Mouse (Mus musculus) liver, embryonic 11.5 days (tissue): ENCODE results near the gene Klrg1. TPM values are rescaled to one million over a fixed set of nuclear protein-coding genes. Genes with fewer than 3 reads are reported as not detected.

ENCODE experiments used
- ATAC-seq: fragments of 200-750 bp; cut with Nextera tagmentation; replicated peaks from 2 replicates; pipeline ENCODE4 v1.8.0; 2017; ENCODE audit warnings: moderate number of reproducible peaks, mild to moderate bottlenecking, moderate TSS enrichment, moderate library complexity; ENCODE audit not compliant: low FRiP score
- DNase-seq: peaks from one replicate; pipeline ENCODE4 v3.0.0-alpha.2; 2017; ENCODE audit warnings: low spot score
- H3K27ac ChIP-seq: fragments of 300-500 bp; sonication (generic); 2 replicates; pipeline ENCODE4 v1.5.1; 2014; ENCODE audit warnings: mild to moderate bottlenecking, low read depth, low read length, control low read depth
- H3K27me3 ChIP-seq: fragments of 300-500 bp; sonication (generic); replicated peaks from 2 replicates; pipeline ENCODE4 v1.6.1; 2014; ENCODE audit warnings: low read length, mixed read lengths; ENCODE audit not compliant: control insufficient read depth, insufficient read depth
- H3K36me3 ChIP-seq: fragments of 300-500 bp; sonication (generic); 2 replicates; pipeline ENCODE4 v1.6.1; 2014; ENCODE audit warnings: mild to moderate bottlenecking, low read length, moderate library complexity, mixed read lengths; ENCODE audit not compliant: control insufficient read depth, insufficient read depth
- H3K4me1 ChIP-seq: fragments of 300-500 bp; sonication (generic); replicated peaks from 2 replicates; pipeline ENCODE4 v1.6.1; 2014; ENCODE audit warnings: low read length, mixed read lengths; ENCODE audit not compliant: control insufficient read depth, insufficient read depth
- H3K4me2 ChIP-seq: fragments of 300-500 bp; sonication (generic); 2 replicates; pipeline ENCODE4 v1.6.1; 2014; ENCODE audit warnings: mild to moderate bottlenecking, control low read depth, moderate library complexity
- H3K4me3 ChIP-seq: fragments of 300-500 bp; sonication (generic); 2 replicates; pipeline ENCODE4 v1.5.1; 2014; ENCODE audit warnings: low read depth, low read length, control low read depth
- H3K9ac ChIP-seq: fragments of 300-500 bp; sonication (generic); 2 replicates; pipeline ENCODE4 v1.6.1; 2014; ENCODE audit warnings: low read depth, low read length, control low read depth
- H3K9me3 ChIP-seq: fragments of 300-500 bp; sonication (generic); 2 replicates; pipeline ENCODE4 v1.6.1; 2016; ENCODE audit warnings: low read length, inconsistent platforms, mixed read lengths; ENCODE audit not compliant: control insufficient read depth
- WGBS: fragments of 180-500 bp; shearing (Covaris S2); extraction: QIAGEN DNeasy Blood & Tissue Kit; methylation state at CpG from one replicate; pipeline ENCODE4 v1.1.7; 2014; 5-methylcytosine and 5-hydroxymethylcytosine counted together
- polyA plus RNA-seq: library from polyadenylated mRNA; unstranded; fragments of >200 nt; fragmentation: Nextera tagmentation; extraction: Ambion mirVana; gene quantifications from 2 replicates; pipeline ENCODE4 v1.2.1, GENCODE M21; 2014

Klrg1 gene
- polyA plus RNA-seq, 1 experiment from 2014 or later: not detected

DNA sequence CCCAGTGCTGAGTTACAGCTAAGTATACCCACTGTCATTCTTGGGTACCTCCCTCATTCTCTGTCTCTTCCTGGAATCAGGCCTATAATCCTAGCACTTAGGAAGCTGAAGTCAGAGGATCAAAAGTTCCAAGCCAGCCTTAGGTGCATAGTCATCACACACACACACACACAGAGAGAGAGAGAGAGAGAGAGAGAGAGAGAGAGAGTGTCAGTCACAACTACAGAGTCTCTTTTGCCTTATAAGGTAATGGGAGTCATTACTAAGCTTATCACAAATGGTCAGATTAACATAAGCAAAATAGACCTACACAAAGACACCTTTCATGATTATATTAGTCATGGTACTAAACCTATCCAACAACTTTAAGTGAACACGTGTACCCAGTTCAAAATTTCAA, 6.6 kb upstream of the Klrg1 start:
- Histone ChIP-seq H3K4me1 (no peaks in the 10 kb centered on the region), H3K36me3 (no peaks in the 10 kb centered on the region), H3K4me2 (no peak overlapping the region), H3K9ac (no peak overlapping the region), H3K27ac (no peak overlapping the region), H3K4me3 (no peak overlapping the region), H3K9me3 (no peaks in the 10 kb centered on the region), H3K27me3 (no peaks in the 10 kb centered on the region)
- DNase-seq (no peak), ATAC-seq (no peak)
- 71% methylated on average over 1 of the region's 1 CpGs for WGBS

DNA sequence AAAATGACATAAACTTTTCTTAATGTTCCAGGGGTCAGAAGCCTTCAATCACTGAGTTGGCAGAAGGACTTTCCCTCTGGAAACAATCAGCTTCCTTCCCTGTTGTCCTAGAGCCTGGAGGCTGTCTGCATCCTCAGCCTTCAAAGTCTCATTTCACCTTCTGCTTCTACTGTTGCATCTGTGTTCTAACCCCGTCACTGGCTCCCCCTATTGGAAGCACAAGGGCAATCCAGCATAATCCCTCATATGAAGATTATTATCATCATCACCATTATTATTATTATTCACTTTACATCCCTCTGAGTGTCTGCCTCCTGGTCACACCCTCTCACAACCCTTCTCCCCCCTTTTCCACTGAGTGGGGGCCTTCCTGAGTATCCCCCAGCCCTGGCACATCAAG, 5.6 kb upstream of the Klrg1 start:
- WGBS: 72% methylated on average over 1 of the region's 1 CpGs
- no peaks in the 10 kb centered on the region for H3K4me1 ChIP-seq
- no peaks in the 10 kb centered on the region for H3K9me3 ChIP-seq
- H3K27me3 ChIP-seq: no peaks in the 10 kb centered on the region
- no peak overlapping the region for H3K9ac ChIP-seq
- ATAC-seq: no peak
- no peak for DNase-seq
- no peak overlapping the region for H3K27ac ChIP-seq
- H3K36me3 ChIP-seq: no peaks in the 10 kb centered on the region
- no peak overlapping the region for H3K4me2 ChIP-seq
- no peak overlapping the region for H3K4me3 ChIP-seq

DNA sequence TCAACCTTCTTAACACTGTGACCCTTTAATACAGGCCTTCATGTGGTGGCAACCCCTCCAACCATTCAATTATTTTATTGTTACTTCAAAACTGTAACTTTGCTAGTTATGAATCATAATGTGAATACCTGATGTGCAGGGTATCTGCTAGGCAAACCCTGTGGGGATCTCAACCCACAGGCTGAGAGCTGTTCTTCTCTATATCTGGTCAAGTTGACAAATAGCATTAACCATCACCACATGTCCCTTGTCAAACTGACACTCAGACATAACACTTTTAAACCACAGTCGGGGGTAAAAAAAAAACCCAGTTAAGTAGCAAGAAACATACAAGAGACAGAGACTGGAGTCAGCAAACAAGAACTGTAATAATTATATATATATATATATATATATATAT, 2.1 kb upstream of the Klrg1 start:
- Histone ChIP-seq H3K27ac (no peak overlapping the region), H3K4me3 (no peak overlapping the region), H3K4me2 (no peak overlapping the region), H3K27me3 (no peaks in the 10 kb centered on the region), H3K9me3 (no peaks in the 10 kb centered on the region), H3K9ac (no peak overlapping the region), H3K4me1 (no peaks in the 10 kb centered on the region), H3K36me3 (no peaks in the 10 kb centered on the region)
- no peak for ATAC-seq
- no peak for DNase-seq
- WGBS: 47% methylated on average over 1 of the region's 1 CpGs

DNA sequence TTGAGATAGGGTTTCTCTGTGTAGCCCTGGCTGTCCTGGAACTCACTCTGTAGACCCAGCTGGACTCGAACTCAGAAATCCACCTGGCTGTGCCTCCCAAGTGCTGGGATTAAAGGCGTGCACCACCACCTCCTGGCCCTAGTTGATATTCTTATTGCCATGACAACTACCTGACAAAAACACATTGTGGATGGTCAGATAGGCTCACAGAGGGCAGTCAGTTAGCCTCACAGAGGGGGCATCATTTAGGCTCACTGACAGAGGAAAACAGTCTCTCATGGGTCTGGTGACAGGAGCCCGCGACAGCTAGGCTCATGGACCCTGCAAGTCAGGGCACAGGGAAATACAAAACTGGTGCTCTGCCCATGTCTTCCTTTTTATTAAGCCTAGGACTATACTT, 1.6 kb upstream of the Klrg1 start:
- H3K9ac ChIP-seq: no peak overlapping the region
- WGBS: 64% methylated on average over 4 of the region's 4 CpGs
- no peak overlapping the region for H3K4me2 ChIP-seq

DNA sequence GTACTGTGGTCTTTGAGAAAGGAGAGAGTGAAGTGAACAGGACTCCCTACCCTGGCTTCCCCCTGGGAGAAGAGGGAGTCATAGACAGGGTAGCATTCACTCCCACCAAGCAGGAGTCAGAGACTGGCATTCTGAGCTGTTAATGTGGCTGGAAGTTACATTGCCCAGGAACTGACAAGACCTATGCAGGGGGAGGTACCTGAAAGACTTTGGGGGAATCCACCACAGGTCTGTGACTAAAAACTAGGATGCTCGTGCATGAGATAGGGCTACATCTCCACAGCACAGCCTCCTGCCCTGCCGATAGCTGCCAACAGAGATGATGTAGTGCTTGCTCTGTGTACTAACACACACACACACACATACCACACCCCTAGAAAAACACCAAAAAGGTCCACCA, 747 bp upstream of the Klrg1 start:
- WGBS: 74% methylated on average over 2 of the region's 2 CpGs
- no peak for ATAC-seq

More for the DNA sequence above, 1.6 kb upstream of the Klrg1 start:
- Histone ChIP-seq H3K27me3 (no peaks in the 10 kb centered on the region), H3K9me3 (no peaks in the 10 kb centered on the region), H3K36me3 (no peaks in the 10 kb centered on the region), H3K4me1 (no peaks in the 10 kb centered on the region), H3K4me3 (no peak overlapping the region), H3K27ac (no peak overlapping the region)
- ATAC-seq (peak; percentile 61), DNase-seq (no peak)

DNA sequence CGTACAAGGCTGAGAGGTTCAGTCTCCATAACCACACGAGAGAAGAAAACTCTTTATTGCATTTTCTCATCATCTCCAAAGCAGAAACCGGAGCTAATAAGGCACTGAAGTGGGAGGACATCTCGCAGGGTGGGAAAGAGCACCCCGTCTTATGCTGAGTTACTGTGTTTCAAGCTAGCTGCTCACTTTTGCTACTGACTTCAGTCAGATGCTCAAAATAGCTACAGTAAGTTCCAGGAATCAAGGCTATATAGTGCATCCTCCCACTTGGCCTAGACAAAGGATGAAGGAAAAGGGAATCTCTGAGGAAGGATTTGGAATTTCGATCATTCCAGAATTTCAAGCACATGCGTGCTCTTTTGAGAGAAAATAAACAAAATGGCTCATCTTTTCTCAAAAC, 6.1 kb downstream of the Klrg1 start:
- H3K4me1 ChIP-seq: peaks cover 8% of the 10 kb centered on the region
- no peaks in the 10 kb centered on the region for H3K36me3 ChIP-seq
- H3K27me3 ChIP-seq: no peaks in the 10 kb centered on the region
- no peak overlapping the region for H3K4me2 ChIP-seq
- no peak overlapping the region for H3K9ac ChIP-seq
- no peak overlapping the region for H3K27ac ChIP-seq
- no peak for DNase-seq
- H3K9me3 ChIP-seq: no peaks in the 10 kb centered on the region
- no peak overlapping the region for H3K4me3 ChIP-seq
- WGBS: 82% methylated on average over 7 of the region's 7 CpGs
- ATAC-seq: no peak

More for the DNA sequence above, 747 bp upstream of the Klrg1 start:
- no peak overlapping the region for H3K9ac ChIP-seq
- H3K27me3 ChIP-seq: no peaks in the 10 kb centered on the region
- no peaks in the 10 kb centered on the region for H3K36me3 ChIP-seq
- no peak overlapping the region for H3K27ac ChIP-seq
- no peak overlapping the region for H3K4me2 ChIP-seq
- H3K4me1 ChIP-seq: no peaks in the 10 kb centered on the region
- no peaks in the 10 kb centered on the region for H3K9me3 ChIP-seq
- H3K4me3 ChIP-seq: no peak overlapping the region
- DNase-seq: no peak

DNA sequence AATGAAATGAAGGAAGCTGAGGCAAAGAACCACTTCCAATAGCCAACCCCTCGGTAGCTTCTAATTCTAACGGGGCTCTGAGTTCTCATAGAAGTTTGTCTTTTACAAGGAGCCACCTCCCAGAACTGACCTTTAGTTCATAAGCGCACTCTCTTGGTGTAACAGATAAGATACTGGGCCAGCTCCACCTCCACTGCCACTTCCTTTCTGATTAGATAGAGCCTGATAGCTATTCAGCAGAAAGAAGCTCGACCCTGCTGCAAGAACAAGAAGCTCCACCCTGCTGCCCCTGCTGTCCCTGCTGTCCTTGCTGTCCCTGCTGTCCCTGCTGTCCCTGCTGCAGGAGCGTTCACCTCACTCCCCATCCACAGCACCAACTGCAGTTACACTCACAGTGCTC, 8.1 kb downstream of the Klrg1 start:
- peak; percentile 75 for ATAC-seq
- no peaks in the 10 kb centered on the region for H3K27me3 ChIP-seq
- no peaks in the 10 kb centered on the region for H3K36me3 ChIP-seq
- WGBS: 18% methylated on average over 5 of the region's 5 CpGs
- peaks cover 8% of the 10 kb centered on the region for H3K4me1 ChIP-seq
- H3K9ac ChIP-seq: no peak overlapping the region
- peak overlapping the region; percentile 42 for H3K4me2 ChIP-seq
- no peak overlapping the region for H3K4me3 ChIP-seq
- no peak for DNase-seq
- peak overlapping the region; percentile 19; the same call in 1 of the 2 replicates for H3K27ac ChIP-seq
- no peaks in the 10 kb centered on the region for H3K9me3 ChIP-seq

DNA sequence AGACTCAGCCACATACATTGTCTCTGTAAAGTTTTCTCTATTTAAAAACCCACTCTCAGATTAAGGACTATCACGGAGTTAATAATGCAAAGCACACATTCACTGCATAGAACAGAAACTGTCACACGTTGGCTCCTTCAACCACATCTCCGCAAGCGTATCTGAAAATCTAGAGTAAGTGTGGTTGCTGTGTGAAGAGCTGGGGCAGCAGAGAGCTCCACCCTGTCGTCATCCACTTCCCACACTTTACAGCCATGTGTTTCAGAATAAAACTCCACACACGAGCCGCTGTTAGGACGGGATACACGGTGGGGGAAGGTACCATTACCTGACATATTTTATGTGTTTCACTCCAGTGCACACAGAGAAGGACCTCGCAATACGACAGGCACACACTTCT, 12.5 kb downstream of the Klrg1 start:
- no peak overlapping the region for H3K4me3 ChIP-seq
- H3K9me3 ChIP-seq: no peaks in the 10 kb centered on the region
- H3K4me1 ChIP-seq: peaks cover 8% of the 10 kb centered on the region
- H3K9ac ChIP-seq: no peak overlapping the region
- no peak overlapping the region for H3K27ac ChIP-seq
- 79% methylated on average over 11 of the region's 11 CpGs for WGBS
- no peaks in the 10 kb centered on the region for H3K27me3 ChIP-seq
- no peaks in the 10 kb centered on the region for H3K36me3 ChIP-seq
- H3K4me2 ChIP-seq: no peak overlapping the region
- no peak for ATAC-seq
- no peak for DNase-seq

DNA sequence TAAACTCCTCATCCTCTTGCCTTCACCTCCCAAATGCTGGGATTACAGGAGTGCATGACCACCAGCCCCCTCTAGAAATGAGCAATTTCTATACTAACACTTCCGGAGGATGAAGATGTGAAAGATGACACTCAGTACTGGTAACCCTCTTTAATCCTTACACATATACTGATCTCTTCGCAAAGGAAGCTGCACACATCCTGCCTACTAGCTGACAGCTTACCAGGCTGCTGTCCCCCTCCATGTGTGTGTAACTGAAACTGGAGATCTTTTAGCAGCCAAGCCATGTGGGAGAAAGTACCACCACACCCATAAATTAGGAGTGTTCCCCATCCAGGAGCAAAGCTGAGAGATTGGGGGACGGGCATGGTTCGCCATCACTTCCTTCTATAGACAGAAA, 13.5 kb downstream of the Klrg1 start:
- Histone ChIP-seq H3K4me3 (no peak overlapping the region), H3K36me3 (no peaks in the 10 kb centered on the region), H3K4me1 (peaks cover under 1% of the 10 kb centered on the region), H3K27ac (no peak overlapping the region), H3K9me3 (no peaks in the 10 kb centered on the region), H3K4me2 (no peak overlapping the region), H3K27me3 (no peaks in the 10 kb centered on the region), H3K9ac (no peak overlapping the region)
- DNase-seq (no peak), ATAC-seq (no peak)
- WGBS: 83% methylated on average over 4 of the region's 4 CpGs
